Mouse (Mus musculus) neural tube, embryonic 15.5 days (tissue): Measurements from ENCODE around the gene Pik3ca. TPM values are rescaled to one million over a fixed set of nuclear protein-coding genes. Genes with fewer than 3 reads are reported as not detected.

Experiments
- ATAC-seq: fragments of 200-750 bp; cut with Nextera tagmentation; 2 replicates; pipeline ENCODE4 v1.8.0; 2017; ENCODE audit warnings: mild to moderate bottlenecking, moderate TSS enrichment, moderate library complexity; ENCODE audit not compliant: low FRiP score
- H3K27ac ChIP-seq: fragments of 300-500 bp; sonication (generic); replicated peaks from 2 replicates; pipeline ENCODE4 v1.5.1; 2015; ENCODE audit warnings: mild to moderate bottlenecking, inconsistent platforms
- H3K27me3 ChIP-seq: fragments of 300-500 bp; sonication (generic); replicated peaks from 2 replicates; pipeline ENCODE4 v1.6.1; 2015; ENCODE audit warnings: inconsistent platforms
- H3K36me3 ChIP-seq: fragments of 300-500 bp; sonication (generic); 2 replicates; pipeline ENCODE4 v1.6.1; 2015; ENCODE audit warnings: inconsistent platforms
- H3K4me1 ChIP-seq: fragments of 300-500 bp; sonication (generic); 2 replicates; pipeline ENCODE4 v1.6.1; 2015; ENCODE audit warnings: inconsistent platforms
- H3K4me2 ChIP-seq: fragments of 300-500 bp; sonication (generic); 2 replicates; pipeline ENCODE4 v1.6.1; 2015; ENCODE audit warnings: inconsistent platforms, mild to moderate bottlenecking, moderate library complexity
- H3K4me3 ChIP-seq: fragments of 300-500 bp; sonication (generic); replicated peaks from 2 replicates; pipeline ENCODE4 v1.5.1; 2015; ENCODE audit warnings: mild to moderate bottlenecking, inconsistent platforms
- H3K9ac ChIP-seq: fragments of 300-500 bp; sonication (generic); replicated peaks from 2 replicates; pipeline ENCODE4 v1.6.1; 2015; ENCODE audit warnings: mild to moderate bottlenecking, inconsistent platforms
- H3K9me3 ChIP-seq: fragments of 300-500 bp; sonication (generic); replicated peaks from 2 replicates; pipeline ENCODE4 v1.6.1; 2016; ENCODE audit warnings: inconsistent platforms
- WGBS: fragments of 180-500 bp; shearing (Covaris S2); methylation state at CpG from one replicate; pipeline ENCODE4 v1.1.7; 2015; ENCODE audit warnings: mixed read lengths; 5-methylcytosine and 5-hydroxymethylcytosine counted together
- polyA plus RNA-seq: library from polyadenylated mRNA; unstranded; fragments of >200 nt; fragmentation: Nextera tagmentation; extraction: Ambion mirVana; gene quantifications from 2 replicates; pipeline ENCODE4 v1.2.1, GENCODE M21; 2015

Gene Pik3ca
- polyA plus RNA-seq, 1 experiment from 2014 or later = 12.3 TPM

DNA sequence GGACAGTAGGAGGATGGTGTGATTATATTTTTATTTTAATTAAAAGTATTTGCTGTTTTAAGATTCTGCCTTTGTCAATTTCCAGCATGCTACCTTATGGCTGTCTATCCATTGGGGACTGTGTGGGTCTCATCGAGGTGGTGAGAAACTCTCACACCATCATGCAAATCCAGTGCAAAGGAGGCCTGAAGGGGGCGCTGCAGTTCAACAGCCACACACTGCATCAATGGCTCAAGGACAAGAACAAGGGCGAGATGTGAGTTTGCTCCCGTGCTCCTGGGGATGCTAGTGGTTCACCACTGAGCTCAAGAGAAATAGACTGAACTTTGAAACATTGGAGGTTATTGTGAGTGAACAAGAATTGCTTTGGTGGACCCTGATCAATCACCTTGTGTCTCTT lies 62.3 kb downstream of the Pik3ca start:
- Histone ChIP-seq H3K9ac (no peak overlapping the region), H3K9me3 (no peaks in the 10 kb centered on the region), H3K27me3 (no peaks in the 10 kb centered on the region), H3K36me3 (peaks cover 67% of the 10 kb centered on the region), H3K4me3 (no peak overlapping the region), H3K4me2 (no peak overlapping the region), H3K4me1 (no peaks in the 10 kb centered on the region), H3K27ac (no peak overlapping the region)
- WGBS = 71% methylated on average over 4 of the region's 4 CpGs
- no peak for ATAC-seq

DNA sequence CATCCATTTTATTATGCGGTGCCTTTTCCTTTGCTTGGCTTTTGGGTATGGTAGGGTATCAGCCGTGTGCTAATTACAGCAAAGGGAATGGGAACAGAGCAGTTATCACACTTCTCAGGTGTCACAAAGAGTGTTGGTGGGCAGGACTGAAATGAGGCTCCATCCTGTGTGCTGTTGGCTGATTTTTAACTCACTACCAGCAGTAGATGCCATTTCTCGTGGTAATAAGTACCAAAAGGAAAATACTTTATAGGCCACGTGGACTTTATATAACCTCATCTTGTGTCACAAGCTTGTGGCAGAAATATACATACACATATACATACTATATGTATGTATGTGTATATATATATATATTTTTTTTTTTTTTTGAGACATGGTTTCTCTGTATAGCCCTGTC lies 69.8 kb downstream of the Pik3ca start:
- peaks cover 10% of the 10 kb centered on the region for H3K36me3 ChIP-seq
- 95% methylated on average over 4 of the region's 4 CpGs for WGBS
- no peak overlapping the region for H3K4me3 ChIP-seq
- H3K27ac ChIP-seq = no peak overlapping the region
- peaks cover 4% of the 10 kb centered on the region; the same call in 1 of the 2 replicates for H3K4me1 ChIP-seq
- no peak for ATAC-seq
- no peaks in the 10 kb centered on the region for H3K27me3 ChIP-seq
- no peak overlapping the region for H3K9ac ChIP-seq
- no peaks in the 10 kb centered on the region for H3K9me3 ChIP-seq
- no peak overlapping the region for H3K4me2 ChIP-seq

DNA sequence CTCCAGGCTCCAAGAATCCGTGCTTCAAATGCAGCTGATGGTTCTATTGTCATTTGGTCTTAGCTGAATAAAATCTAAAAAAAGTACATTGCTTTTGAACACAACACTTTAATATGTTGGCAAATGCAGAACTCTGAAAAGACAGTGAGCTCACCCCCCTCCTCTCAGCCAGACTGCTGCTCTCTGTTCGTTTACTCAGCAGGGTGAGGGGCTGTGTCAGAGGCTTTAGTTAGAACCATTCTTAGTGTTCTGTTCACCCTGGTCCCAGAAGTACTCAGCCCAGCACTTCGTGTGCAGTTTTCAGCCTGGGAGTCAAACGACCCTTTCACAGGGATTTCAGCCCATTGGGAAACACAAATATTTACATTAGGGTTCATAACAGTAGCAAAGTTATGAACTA lies 70.9 kb downstream of the Pik3ca start:
- Histone ChIP-seq H3K9me3 (no peaks in the 10 kb centered on the region), H3K36me3 (peaks cover 5% of the 10 kb centered on the region), H3K4me3 (no peak overlapping the region), H3K27me3 (no peaks in the 10 kb centered on the region), H3K9ac (no peak overlapping the region), H3K27ac (no peak overlapping the region), H3K4me2 (no peak overlapping the region), H3K4me1 (peaks cover 5% of the 10 kb centered on the region; the same call in 1 of the 2 replicates)
- 67% methylated on average over 4 of the region's 4 CpGs for WGBS
- ATAC-seq = no peak

DNA sequence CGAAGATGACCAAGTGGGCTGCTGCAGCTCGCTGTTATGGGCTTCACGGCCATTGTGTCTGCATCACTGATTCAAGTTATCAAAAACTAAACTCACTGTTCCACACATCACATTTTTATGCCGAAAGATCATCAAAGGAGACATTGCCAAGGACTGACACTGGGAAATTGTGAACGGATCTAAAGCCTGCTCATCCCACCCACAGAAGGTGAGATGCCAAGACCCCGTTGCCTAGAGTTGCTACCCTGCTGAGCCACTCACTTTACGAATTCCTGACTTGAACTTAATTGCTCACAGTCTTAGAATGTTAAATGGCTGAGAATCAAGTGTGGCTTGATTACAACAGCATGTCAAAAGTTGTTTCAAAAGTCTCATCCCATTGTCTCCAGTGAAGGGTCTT lies 73.0 kb downstream of the Pik3ca start:
- WGBS = 61% methylated on average over 7 of the region's 7 CpGs
- Histone ChIP-seq H3K9ac (no peak overlapping the region), H3K9me3 (no peaks in the 10 kb centered on the region), H3K27ac (no peak overlapping the region), H3K4me3 (no peak overlapping the region), H3K4me2 (no peak overlapping the region), H3K4me1 (peaks cover 5% of the 10 kb centered on the region; the same call in 1 of the 2 replicates), H3K36me3 (no peaks in the 10 kb centered on the region), H3K27me3 (no peaks in the 10 kb centered on the region)
- ATAC-seq = no peak

DNA sequence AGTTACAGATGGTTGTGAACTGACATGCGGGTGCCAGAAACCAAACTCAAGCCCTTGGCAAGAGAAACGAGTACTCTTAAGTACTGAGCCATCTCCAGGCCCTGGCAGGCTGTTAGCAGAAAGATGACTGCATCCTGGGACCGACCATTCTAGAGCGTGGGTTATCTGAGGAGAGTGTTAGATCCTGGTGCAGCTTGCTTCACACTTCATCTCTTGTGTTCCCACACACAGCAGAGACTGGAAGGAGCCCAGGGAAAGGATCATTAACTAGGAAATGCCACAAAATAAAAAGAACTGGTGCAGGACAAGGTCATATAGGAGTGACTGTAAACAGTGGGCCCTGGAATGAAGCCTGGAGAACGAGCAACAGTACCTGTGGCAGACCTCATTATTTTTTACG lies 73.6 kb downstream of the Pik3ca start:
- no peak overlapping the region for H3K27ac ChIP-seq
- H3K9me3 ChIP-seq = no peaks in the 10 kb centered on the region
- H3K36me3 ChIP-seq = no peaks in the 10 kb centered on the region
- no peak for ATAC-seq
- 63% methylated on average over 6 of the region's 6 CpGs for WGBS
- H3K4me2 ChIP-seq = no peak overlapping the region
- H3K4me1 ChIP-seq = peaks cover 5% of the 10 kb centered on the region; the same call in 1 of the 2 replicates
- H3K9ac ChIP-seq = no peak overlapping the region
- no peaks in the 10 kb centered on the region for H3K27me3 ChIP-seq
- H3K4me3 ChIP-seq = no peak overlapping the region

DNA sequence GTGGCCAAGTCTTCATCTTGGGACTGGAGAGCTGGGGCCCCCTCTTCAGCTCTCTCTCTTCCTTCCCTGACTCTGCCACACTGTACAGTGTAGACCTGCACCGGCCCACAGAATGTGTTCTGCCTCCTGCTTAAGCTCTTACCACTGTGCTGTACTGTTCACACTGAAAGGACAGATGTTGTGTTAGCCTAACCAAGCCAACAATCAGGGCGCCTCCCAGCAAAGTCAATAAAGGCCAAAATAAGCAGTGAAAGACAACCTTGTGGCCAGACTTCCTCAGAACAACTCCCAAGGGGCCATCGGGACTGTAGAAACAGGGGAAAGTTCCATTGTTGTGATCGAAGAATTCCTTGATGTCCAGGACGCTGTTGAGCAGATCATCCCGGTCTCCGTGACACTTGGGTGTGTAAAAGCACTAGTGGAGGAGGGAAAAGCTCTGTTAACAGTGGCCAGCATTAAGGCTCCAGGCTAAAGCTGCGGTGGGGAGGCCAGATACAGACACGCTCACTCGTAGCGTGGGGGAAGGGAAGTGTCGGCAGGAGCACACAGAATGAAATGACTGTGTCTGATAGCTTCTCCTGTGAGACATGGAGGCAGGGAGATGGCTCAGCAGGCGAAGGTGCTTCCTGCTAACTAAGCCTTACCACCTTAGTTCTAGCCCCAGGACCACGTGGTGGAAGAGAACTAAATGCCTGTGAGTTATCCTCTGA lies 74.9 kb downstream of the Pik3ca start:
- Histone ChIP-seq H3K27ac (no peak overlapping the region), H3K9me3 (no peaks in the 10 kb centered on the region), H3K4me3 (no peak overlapping the region), H3K27me3 (no peaks in the 10 kb centered on the region), H3K9ac (no peak overlapping the region), H3K4me1 (peaks cover 5% of the 10 kb centered on the region; the same call in 1 of the 2 replicates), H3K4me2 (0 out of 2 replicates have a peak overlapping the region, but pooled peaks have one; percentile 13), H3K36me3 (no peaks in the 10 kb centered on the region)
- peak; percentile 43; the same call in 1 of the 2 replicates for ATAC-seq
- 76% methylated on average over 14 of the region's 14 CpGs for WGBS

DNA sequence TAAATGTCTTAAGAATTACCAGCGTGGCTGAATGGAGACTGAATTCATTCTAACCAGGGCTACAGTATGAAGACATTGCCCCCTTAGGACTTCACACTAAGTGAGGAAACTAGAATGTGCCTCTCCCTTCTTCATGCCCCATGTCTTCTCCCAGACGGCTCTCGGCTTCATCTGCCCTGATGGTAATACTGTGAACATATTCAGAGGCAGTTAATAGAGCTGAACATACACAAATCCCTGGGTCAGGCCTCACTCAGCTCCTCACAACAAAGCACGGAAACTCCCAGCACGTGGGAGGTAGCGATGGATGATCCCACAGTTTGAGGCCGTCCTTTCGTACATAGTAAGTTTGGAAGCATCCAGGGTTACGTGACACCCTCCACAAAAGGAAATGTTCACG lies 75.7 kb downstream of the Pik3ca start:
- ATAC-seq = no peak
- 78% methylated on average over 10 of the region's 10 CpGs for WGBS
- no peak overlapping the region for H3K9ac ChIP-seq
- H3K36me3 ChIP-seq = no peaks in the 10 kb centered on the region
- peaks cover 5% of the 10 kb centered on the region; the same call in 1 of the 2 replicates for H3K4me1 ChIP-seq
- no peaks in the 10 kb centered on the region for H3K27me3 ChIP-seq
- H3K4me3 ChIP-seq = no peak overlapping the region
- no peaks in the 10 kb centered on the region for H3K9me3 ChIP-seq
- H3K4me2 ChIP-seq = no peak overlapping the region
- H3K27ac ChIP-seq = no peak overlapping the region

DNA sequence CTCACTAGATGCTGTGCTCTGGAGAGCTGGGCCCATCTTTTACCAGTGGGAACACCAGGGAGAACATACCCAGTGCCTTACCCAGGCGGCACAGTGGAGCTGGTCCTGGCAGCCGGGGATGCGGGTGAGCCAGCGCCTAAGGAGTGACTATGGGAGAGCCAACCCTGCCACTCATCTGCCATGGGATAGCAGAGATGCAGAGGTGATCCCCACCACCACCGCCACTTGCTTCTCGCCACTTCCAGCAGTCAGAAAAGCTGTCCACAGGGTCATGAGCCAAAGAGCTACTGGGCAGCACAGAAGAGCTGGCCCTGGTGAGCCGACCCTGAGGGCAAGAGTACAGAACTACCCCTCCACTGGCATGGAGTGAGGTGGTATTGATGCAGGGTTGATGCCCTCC lies 82.5 kb downstream of the Pik3ca start:
- Histone ChIP-seq H3K36me3 (no peaks in the 10 kb centered on the region), H3K9me3 (no peaks in the 10 kb centered on the region), H3K9ac (no peak overlapping the region), H3K27ac (no peak overlapping the region), H3K4me3 (no peak overlapping the region), H3K4me1 (no peaks in the 10 kb centered on the region), H3K4me2 (no peak overlapping the region), H3K27me3 (no peaks in the 10 kb centered on the region)
- no peak for ATAC-seq
- WGBS = 91% methylated on average over 7 of the region's 7 CpGs

DNA sequence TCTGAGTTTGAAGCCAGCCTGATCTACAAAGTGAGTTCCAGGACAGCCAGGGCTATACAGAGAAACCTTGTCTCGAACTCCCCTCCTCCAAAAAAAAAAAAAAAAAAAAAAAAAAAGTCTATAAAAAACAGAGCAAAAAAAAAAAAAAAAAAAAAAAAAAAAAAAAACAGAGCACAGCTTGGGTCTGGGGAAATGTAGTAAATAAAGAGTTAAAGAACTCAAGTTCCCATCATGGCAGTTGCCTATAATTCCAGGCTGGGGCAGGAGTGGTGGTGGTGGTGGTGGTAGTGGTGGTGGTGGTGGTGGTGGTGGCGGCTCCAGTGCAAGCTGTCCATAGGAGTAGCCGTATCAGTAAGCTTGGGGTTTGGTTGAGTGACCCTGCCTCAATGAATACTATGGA lies 85.6 kb downstream of the Pik3ca start:
- Histone ChIP-seq H3K4me1 (no peaks in the 10 kb centered on the region), H3K27ac (no peak overlapping the region), H3K27me3 (no peaks in the 10 kb centered on the region), H3K9ac (no peak overlapping the region), H3K4me2 (no peak overlapping the region), H3K4me3 (no peak overlapping the region), H3K9me3 (no peaks in the 10 kb centered on the region), H3K36me3 (no peaks in the 10 kb centered on the region)
- no peak for ATAC-seq
- 94% methylated on average over 3 of the region's 3 CpGs for WGBS

DNA sequence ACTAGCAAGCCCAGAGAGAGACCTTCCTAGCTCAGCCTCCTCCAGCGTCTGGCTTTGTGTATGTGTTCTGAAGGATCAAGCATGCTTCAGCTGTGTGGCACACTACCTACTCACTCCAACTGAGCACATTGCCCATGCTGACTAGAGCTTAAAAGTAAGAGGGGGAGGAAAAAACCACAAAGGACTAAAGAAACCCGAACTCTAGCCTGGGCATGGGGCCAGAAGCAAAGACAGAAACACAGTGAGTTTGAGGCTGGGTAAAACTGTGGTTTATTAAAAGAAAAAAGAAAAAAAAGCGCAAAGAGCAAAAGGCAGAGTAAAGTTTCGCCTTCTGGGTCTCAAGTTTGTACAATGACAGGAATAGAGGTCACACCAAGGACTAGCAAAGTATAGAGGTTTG lies 89.1 kb downstream of the Pik3ca start:
- H3K27me3 ChIP-seq = no peaks in the 10 kb centered on the region
- H3K4me1 ChIP-seq = no peaks in the 10 kb centered on the region
- no peak overlapping the region for H3K9ac ChIP-seq
- 89% methylated on average over 4 of the region's 4 CpGs for WGBS
- no peak for ATAC-seq
- H3K27ac ChIP-seq = no peak overlapping the region
- H3K36me3 ChIP-seq = no peaks in the 10 kb centered on the region
- no peak overlapping the region for H3K4me3 ChIP-seq
- H3K9me3 ChIP-seq = no peaks in the 10 kb centered on the region
- H3K4me2 ChIP-seq = no peak overlapping the region

DNA sequence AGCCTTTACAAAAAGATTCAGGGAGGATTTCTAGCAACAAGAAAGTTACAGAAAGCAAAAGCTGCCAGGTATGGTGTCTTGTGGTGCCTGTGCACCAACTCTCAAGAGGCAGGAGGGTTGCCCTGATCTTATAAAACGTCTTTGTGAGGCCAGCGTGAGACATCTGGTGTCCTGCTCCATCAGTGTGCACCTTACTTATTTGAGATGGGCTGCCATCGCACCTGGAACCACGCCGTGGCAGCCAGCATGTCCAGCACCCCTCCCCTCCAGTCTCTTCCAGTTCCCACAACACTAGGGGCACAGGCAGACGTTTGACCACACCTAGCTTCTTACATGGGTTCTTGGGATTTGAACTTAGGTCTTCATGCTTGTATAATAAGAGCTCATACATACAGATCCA lies 90.7 kb downstream of the Pik3ca start:
- H3K36me3 ChIP-seq = no peaks in the 10 kb centered on the region
- WGBS = 85% methylated on average over 6 of the region's 6 CpGs
- no peaks in the 10 kb centered on the region for H3K9me3 ChIP-seq
- no peak overlapping the region for H3K9ac ChIP-seq
- ATAC-seq = no peak
- no peaks in the 10 kb centered on the region for H3K4me1 ChIP-seq
- H3K27me3 ChIP-seq = no peaks in the 10 kb centered on the region
- no peak overlapping the region for H3K27ac ChIP-seq
- H3K4me3 ChIP-seq = no peak overlapping the region
- no peak overlapping the region for H3K4me2 ChIP-seq

DNA sequence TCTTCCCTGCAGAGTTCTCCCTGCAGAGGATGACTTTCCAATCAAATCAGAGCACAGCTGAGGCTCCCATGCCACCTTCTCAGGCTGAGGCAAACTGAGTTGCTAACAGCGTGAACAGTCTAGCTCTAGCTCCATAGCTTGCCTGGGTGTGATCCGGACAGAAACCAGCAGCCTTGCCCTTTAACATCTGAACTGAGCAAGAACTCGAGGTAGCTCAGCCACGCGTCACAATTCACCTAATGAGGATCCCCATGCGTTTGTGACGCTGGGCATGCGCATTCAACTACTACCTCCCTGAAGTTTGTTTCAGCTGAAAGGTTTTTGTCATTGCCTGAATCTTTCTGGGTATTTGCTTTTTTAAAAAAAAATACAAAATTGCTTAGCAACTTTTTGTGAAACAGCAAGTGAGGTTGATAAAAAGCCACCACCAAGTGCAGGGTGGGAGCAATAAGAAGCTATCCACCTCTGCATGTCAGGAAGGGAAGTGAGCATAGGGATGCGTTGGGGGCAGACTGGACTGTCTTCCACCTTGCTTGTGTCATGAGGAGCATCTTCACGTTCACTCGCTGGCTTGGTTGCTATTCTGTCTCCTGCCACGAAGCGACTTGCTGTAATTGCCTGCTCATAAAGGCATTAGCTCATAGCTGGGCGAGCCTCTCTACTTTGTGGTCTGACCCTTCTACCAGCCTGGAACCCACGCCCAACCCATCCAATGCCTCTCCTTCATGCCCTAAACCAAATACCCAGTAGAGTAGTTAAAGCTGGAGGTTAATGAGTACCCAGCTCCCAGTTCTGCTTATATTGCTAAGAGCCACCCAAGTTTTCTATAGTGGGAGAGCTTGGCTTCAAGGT lies 92.8 kb downstream of the Pik3ca start:
- H3K4me3 ChIP-seq = no peak overlapping the region
- no peak overlapping the region for H3K27ac ChIP-seq
- WGBS = 66% methylated on average over 15 of the region's 15 CpGs
- H3K4me2 ChIP-seq = no peak overlapping the region
- H3K36me3 ChIP-seq = no peaks in the 10 kb centered on the region
- H3K4me1 ChIP-seq = no peaks in the 10 kb centered on the region
- H3K9ac ChIP-seq = no peak overlapping the region
- H3K27me3 ChIP-seq = no peaks in the 10 kb centered on the region
- no peaks in the 10 kb centered on the region for H3K9me3 ChIP-seq
- no peak for ATAC-seq
